Mouse (Mus musculus): Measurements from ENCODE around the gene Aldh1b1. TPM values are rescaled to one million over a fixed set of nuclear protein-coding genes. Genes with fewer than 3 reads are reported as not detected.
A peak's percentile ranks its signal among the peaks of the same experiment; 100 is the strongest.

Aldh1b1 gene
- polyA plus RNA-seq, 1 experiment: 13.1 TPM

GRCm38 (mm10) chr4:45759411-45759810 lies 39.4 kb upstream of the Aldh1b1 start:
- H3K4me3 ChIP-seq (replicated peaks; ENCODE audit: control insufficient read depth, low read depth, low read length): no peak overlapping the region
- H3K4me1 ChIP-seq (ENCODE audit: control insufficient read depth, insufficient read depth, low read length): no peaks in the 10 kb centered on the region
- WGBS: 73% methylated on average over 8 of the region's 8 CpGs
- no peak overlapping the region for H3K27ac ChIP-seq (ENCODE audit: control insufficient read depth, insufficient read depth, low read depth, low read length, poor library complexity)
- TF ChIP-seq CTCF (IDR thresholded peaks at IDR 0.05; ENCODE audit: control insufficient read depth, insufficient read depth, low read length) (no peak), POLR2A (IDR thresholded peaks at IDR 0.05; ENCODE audit: borderline replicate concordance, control insufficient read depth, low read depth, low read length) (no peak)

DNA sequence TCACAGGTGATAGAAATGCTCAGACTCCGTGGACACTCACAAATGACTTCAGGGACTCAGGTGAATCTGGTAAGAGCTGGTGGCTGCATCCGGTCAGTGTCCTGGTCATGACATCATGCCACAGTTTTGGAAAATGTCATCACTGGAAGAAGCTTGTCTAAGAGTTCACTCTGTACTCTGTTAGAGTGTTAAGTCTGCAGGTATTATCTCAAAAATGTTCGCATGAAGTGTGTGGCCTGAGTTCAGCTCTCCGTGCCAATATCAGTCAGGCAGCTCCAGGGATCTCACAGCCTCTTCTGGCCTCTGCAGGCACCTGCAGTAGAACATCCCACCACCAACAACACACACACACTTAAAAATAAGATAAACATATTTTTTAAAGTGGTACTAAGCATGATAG lies 36.2 kb upstream of the Aldh1b1 start:
- 84% methylated on average over 4 of the region's 4 CpGs for WGBS
- TF ChIP-seq POLR2A (IDR thresholded peaks at IDR 0.05; ENCODE audit: borderline replicate concordance, control insufficient read depth, low read depth, low read length) (no peak), CTCF (IDR thresholded peaks at IDR 0.05; ENCODE audit: control insufficient read depth, insufficient read depth, low read length) (no peak)
- no peak overlapping the region for H3K4me3 ChIP-seq (replicated peaks; ENCODE audit: control insufficient read depth, low read depth, low read length)

GRCm38 (mm10) chr4:45763288-45764140 lies 35.3 kb upstream of the Aldh1b1 start:
- Histone ChIP-seq H3K27ac (ENCODE audit: control insufficient read depth, insufficient read depth, low read depth, low read length, poor library complexity) (no peak overlapping the region), H3K4me1 (ENCODE audit: control insufficient read depth, insufficient read depth, low read length) (no peaks in the 10 kb centered on the region), H3K4me3 (replicated peaks; ENCODE audit: control insufficient read depth, low read depth, low read length) (peak overlapping the region; percentile 24)
- TF ChIP-seq CTCF (IDR thresholded peaks at IDR 0.05; ENCODE audit: control insufficient read depth, insufficient read depth, low read length) (no peak), POLR2A (IDR thresholded peaks at IDR 0.05; ENCODE audit: borderline replicate concordance, control insufficient read depth, low read depth, low read length) (no peak)
- 35% methylated on average over 18 of the region's 18 CpGs for WGBS

More for the DNA sequence above, 36.2 kb upstream of the Aldh1b1 start:
- no peak overlapping the region for H3K27ac ChIP-seq (ENCODE audit: control insufficient read depth, insufficient read depth, low read depth, low read length, poor library complexity)
- no peaks in the 10 kb centered on the region for H3K4me1 ChIP-seq (ENCODE audit: control insufficient read depth, insufficient read depth, low read length)

DNA sequence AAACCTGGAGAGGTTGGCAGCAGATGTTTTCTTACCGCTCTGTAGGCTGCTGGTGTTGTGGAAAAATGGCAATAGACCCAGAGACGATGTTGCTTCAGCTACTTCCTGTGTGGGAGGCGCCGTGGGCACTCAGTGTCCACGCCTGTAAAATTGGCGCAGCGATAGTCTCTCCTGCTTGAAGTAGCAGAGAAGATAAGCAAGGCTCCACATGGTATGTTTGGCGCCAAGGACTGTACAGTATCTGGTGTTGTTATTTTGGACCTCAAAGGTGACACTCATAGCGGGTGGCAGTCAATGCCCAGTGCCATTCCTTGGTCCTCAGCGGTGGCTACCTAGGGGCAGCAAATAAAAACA lies 34.7 kb upstream of the Aldh1b1 start:
- Histone ChIP-seq H3K4me1 (ENCODE audit: control insufficient read depth, insufficient read depth, low read length) (no peaks in the 10 kb centered on the region), H3K4me3 (replicated peaks; ENCODE audit: control insufficient read depth, low read depth, low read length) (peak overlapping the region; percentile 24), H3K27ac (ENCODE audit: control insufficient read depth, insufficient read depth, low read depth, low read length, poor library complexity) (no peak overlapping the region)
- WGBS: 15% methylated on average over 10 of the region's 10 CpGs
- TF ChIP-seq CTCF (IDR thresholded peaks at IDR 0.05; ENCODE audit: control insufficient read depth, insufficient read depth, low read length) (no peak), POLR2A (IDR thresholded peaks at IDR 0.05; ENCODE audit: borderline replicate concordance, control insufficient read depth, low read depth, low read length) (no peak)

GRCm38 (mm10) chr4:45765121-45765564 lies 33.7 kb upstream of the Aldh1b1 start:
- Histone ChIP-seq H3K27ac (ENCODE audit: control insufficient read depth, insufficient read depth, low read depth, low read length, poor library complexity) (no peak overlapping the region), H3K4me1 (ENCODE audit: control insufficient read depth, insufficient read depth, low read length) (no peaks in the 10 kb centered on the region), H3K4me3 (replicated peaks; ENCODE audit: control insufficient read depth, low read depth, low read length) (no peak overlapping the region)
- TF ChIP-seq POLR2A (IDR thresholded peaks at IDR 0.05; ENCODE audit: borderline replicate concordance, control insufficient read depth, low read depth, low read length) (no peak), CTCF (IDR thresholded peaks at IDR 0.05; ENCODE audit: control insufficient read depth, insufficient read depth, low read length) (no peak)
- WGBS: 32% methylated on average over 16 of the region's 16 CpGs

- Histone ChIP-seq H3K4me1 (ENCODE audit: control insufficient read depth, insufficient read depth, low read length) (no peaks in the 10 kb centered on the region), H3K27ac (ENCODE audit: control insufficient read depth, insufficient read depth, low read depth, low read length, poor library complexity) (no peak overlapping the region), H3K4me3 (replicated peaks; ENCODE audit: control insufficient read depth, low read depth, low read length) (no peak overlapping the region)
- TF ChIP-seq CTCF (IDR thresholded peaks at IDR 0.05; ENCODE audit: control insufficient read depth, insufficient read depth, low read length) (no peak), POLR2A (IDR thresholded peaks at IDR 0.05; ENCODE audit: borderline replicate concordance, control insufficient read depth, low read depth, low read length) (no peak)
- 3% methylated on average over 18 of the region's 18 CpGs for WGBS
Measured at GRCm38 (mm10) chr4:45765565-45766201, 33.1 kb upstream of the Aldh1b1 start.

GRCm38 (mm10) chr4:45766774-45767173 lies 32.0 kb upstream of the Aldh1b1 start:
- WGBS: 81% methylated on average over 7 of the region's 7 CpGs
- no peak overlapping the region for H3K4me3 ChIP-seq (replicated peaks; ENCODE audit: control insufficient read depth, low read depth, low read length)
- no peaks in the 10 kb centered on the region for H3K4me1 ChIP-seq (ENCODE audit: control insufficient read depth, insufficient read depth, low read length)
- TF ChIP-seq POLR2A (IDR thresholded peaks at IDR 0.05; ENCODE audit: borderline replicate concordance, control insufficient read depth, low read depth, low read length) (no peak), CTCF (IDR thresholded peaks at IDR 0.05; ENCODE audit: control insufficient read depth, insufficient read depth, low read length) (no peak)
- no peak overlapping the region for H3K27ac ChIP-seq (ENCODE audit: control insufficient read depth, insufficient read depth, low read depth, low read length, poor library complexity)

DNA sequence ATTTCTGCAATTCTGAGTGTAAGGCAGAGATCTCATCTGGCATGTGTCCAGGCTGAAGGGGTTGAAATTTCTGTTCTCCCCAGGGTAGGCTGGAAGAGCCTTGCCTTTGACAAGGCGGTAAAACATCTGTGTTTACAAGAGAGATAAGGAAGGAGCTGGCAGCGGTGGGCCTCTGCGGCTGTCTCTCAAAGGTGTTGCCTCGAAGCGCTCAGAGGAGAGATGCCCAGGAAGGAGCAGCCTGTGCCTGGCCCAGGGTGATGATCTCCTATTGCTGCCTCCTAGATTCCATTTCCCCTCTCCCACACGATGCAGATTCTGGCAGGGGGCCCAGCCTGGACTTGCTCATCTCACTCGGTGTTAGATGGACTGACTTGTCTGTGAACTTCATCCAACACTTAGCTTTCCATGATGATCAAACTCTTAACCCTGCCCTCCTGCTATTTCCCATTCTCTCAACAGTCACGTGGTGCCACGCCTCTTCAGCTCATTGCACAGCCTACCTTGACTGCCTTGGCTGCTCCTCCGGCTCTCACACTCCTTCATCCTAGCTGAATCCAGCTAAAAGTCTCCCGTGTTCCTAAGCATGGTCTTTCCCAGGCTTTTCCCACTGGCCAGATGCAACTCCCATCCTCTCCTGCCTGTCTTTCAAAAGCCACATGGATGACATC lies 30.8 kb upstream of the Aldh1b1 start:
- Histone ChIP-seq H3K27ac (ENCODE audit: control insufficient read depth, insufficient read depth, low read depth, low read length, poor library complexity) (no peak overlapping the region), H3K4me1 (ENCODE audit: control insufficient read depth, insufficient read depth, low read length) (no peaks in the 10 kb centered on the region), H3K4me3 (replicated peaks; ENCODE audit: control insufficient read depth, low read depth, low read length) (no peak overlapping the region)
- TF ChIP-seq CTCF (IDR thresholded peaks at IDR 0.05; ENCODE audit: control insufficient read depth, insufficient read depth, low read length) (no peak), POLR2A (IDR thresholded peaks at IDR 0.05; ENCODE audit: borderline replicate concordance, control insufficient read depth, low read depth, low read length) (no peak)
- WGBS: 51% methylated on average over 11 of the region's 11 CpGs
